Comparison of ENCODE assay signal across 16 mouse cellular contexts in the genomic region with DNA sequence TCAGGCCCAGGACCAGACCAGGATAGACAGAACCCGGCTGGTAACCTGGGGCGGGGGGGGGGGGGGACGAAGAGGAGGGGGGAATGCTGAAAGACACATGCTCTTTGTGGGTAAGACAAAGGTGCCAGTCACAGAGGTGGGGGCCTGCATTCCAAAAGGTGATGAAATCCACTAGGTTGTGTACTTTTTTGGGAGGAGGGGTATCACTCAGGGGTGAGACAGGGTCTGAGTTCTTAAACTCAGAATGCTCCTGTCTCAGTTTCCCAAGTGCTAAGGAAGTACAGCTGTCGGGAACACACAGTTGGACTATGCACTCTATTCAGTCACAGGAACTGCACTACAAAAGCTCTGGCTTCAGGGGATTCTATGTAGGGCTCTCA. TPM values are rescaled to one million over a fixed set of nuclear protein-coding genes. Genes with fewer than 3 reads are reported as not detected.
DNase-seq lines count a peak whose midpoint lies in the region; ATAC-seq lines count a peak whose summit lies in the region.
"Had no signal": no experiment of that assay in that cellular context is flagged by ENCODE, and none has a peak within 500 bp of the region (broad histone marks: within the 10 kb centered on the region; RNA-seq: fewer than 3 reads in every experiment).

No protein-coding gene starts in this region.

- peak overlapping the region; percentile 62 for H3K9ac ChIP-seq in heart, embryonic 12.5 days
- H3K9ac ChIP-seq in limb, embryonic 12.5 days (replicated peaks), result 0 out of 2 replicates have a peak overlapping the region, but pooled peaks have one; percentile 31
- peak overlapping the region; percentile 76 for H3K9ac ChIP-seq in heart, embryonic 16.5 days (ENCODE audit: low read length)
- no peak overlapping the region for H3K9ac ChIP-seq in liver, embryonic 13.5 days
- H3K9ac ChIP-seq: forebrain, embryonic 15.5 days; midbrain, embryonic 15.5 days had no signal

- H3K4me1 ChIP-seq in heart, embryonic 12.5 days (replicated peaks), result peaks cover 79% of the 10 kb centered on the region
- H3K4me1 ChIP-seq in limb, embryonic 12.5 days (replicated peaks), result peaks cover 42% of the 10 kb centered on the region
- peaks cover 57% of the 10 kb centered on the region for H3K4me1 ChIP-seq in limb, embryonic 10.5 days
- peaks cover 67% of the 10 kb centered on the region for H3K4me1 ChIP-seq in heart, embryonic 16.5 days (ENCODE audit: control insufficient read depth, insufficient read depth, low read length)
- peaks cover 67% of the 10 kb centered on the region for H3K4me1 ChIP-seq in liver, embryonic 13.5 days (replicated peaks)

- H3K27ac ChIP-seq in heart, embryonic 12.5 days (ENCODE audit: poor library complexity, severe bottlenecking), result peak overlapping the region; percentile 95
- peak overlapping the region; percentile 82 for H3K27ac ChIP-seq in limb, embryonic 12.5 days
- H3K27ac ChIP-seq in limb, embryonic 10.5 days, result no peak overlapping the region
- H3K27ac ChIP-seq in heart, embryonic 16.5 days (ENCODE audit: low read length), result peak overlapping the region; percentile 95
- H3K27ac ChIP-seq in liver, embryonic 13.5 days, result peak overlapping the region; percentile 29; the same call in 1 of the 2 replicates
- H3K27ac ChIP-seq: forebrain, embryonic 15.5 days; midbrain, embryonic 15.5 days had no signal

- peaks cover 22% of the 10 kb centered on the region for H3K36me3 ChIP-seq in heart, embryonic 12.5 days
- H3K36me3 ChIP-seq in limb, embryonic 12.5 days, result peaks cover 56% of the 10 kb centered on the region
- H3K36me3 ChIP-seq in limb, embryonic 10.5 days, result peaks cover 79% of the 10 kb centered on the region
- H3K36me3 ChIP-seq in heart, embryonic 16.5 days (ENCODE audit: control insufficient read depth, insufficient read depth), result peaks cover 10% of the 10 kb centered on the region
- H3K36me3 ChIP-seq in liver, embryonic 13.5 days, result peaks cover 40% of the 10 kb centered on the region

- H3K4me3 ChIP-seq in heart, embryonic 12.5 days, result 0 out of 2 replicates have a peak overlapping the region, but pooled peaks have one; percentile 4
- H3K4me3 ChIP-seq in limb, embryonic 12.5 days (replicated peaks), result no peak overlapping the region
- no peak overlapping the region for H3K4me3 ChIP-seq in limb, embryonic 10.5 days
- peak overlapping the region; percentile 38 for H3K4me3 ChIP-seq in heart, embryonic 16.5 days (ENCODE audit: low read length)
- H3K4me3 ChIP-seq in liver, embryonic 13.5 days (replicated peaks), result no peak overlapping the region
- H3K4me3 ChIP-seq: forebrain, embryonic 15.5 days; midbrain, embryonic 15.5 days had no signal

- no peaks in the 10 kb centered on the region for H3K27me3 ChIP-seq in heart, embryonic 12.5 days (replicated peaks)
- H3K27me3 ChIP-seq in limb, embryonic 12.5 days, result no peaks in the 10 kb centered on the region
- no peaks in the 10 kb centered on the region for H3K27me3 ChIP-seq in limb, embryonic 10.5 days (ENCODE audit: low read depth, poor library complexity, severe bottlenecking)
- no peaks in the 10 kb centered on the region for H3K27me3 ChIP-seq in heart, embryonic 16.5 days (ENCODE audit: control insufficient read depth, insufficient read depth, low read length)
- no peaks in the 10 kb centered on the region for H3K27me3 ChIP-seq in liver, embryonic 13.5 days
- H3K27me3 ChIP-seq: forebrain, embryonic 15.5 days; midbrain, embryonic 15.5 days had no signal

- peak overlapping the region; percentile 41 for H3K4me2 ChIP-seq in heart, embryonic 12.5 days
- H3K4me2 ChIP-seq in limb, embryonic 12.5 days, result 0 out of 2 replicates have a peak overlapping the region, but pooled peaks have one; percentile 17
- H3K4me2 ChIP-seq in heart, embryonic 16.5 days (ENCODE audit: low read depth, low read length), result peak overlapping the region; percentile 59
- H3K4me2 ChIP-seq in liver, embryonic 13.5 days, result no peak overlapping the region
- H3K4me2 ChIP-seq: forebrain, embryonic 15.5 days; midbrain, embryonic 15.5 days had no signal

- no peak for ATAC-seq in heart, embryonic 12.5 days (ENCODE audit: insufficient number of reproducible peaks, low FRiP score)
- no peak for ATAC-seq in limb, embryonic 12.5 days (ENCODE audit: insufficient number of reproducible peaks, insufficient read depth, low FRiP score, low TSS enrichment, low read depth)
- ATAC-seq in heart, embryonic 16.5 days (replicated peaks; ENCODE audit: extremely low read depth, insufficient read depth, low FRiP score), result no peak
- ATAC-seq in liver, embryonic 13.5 days (ENCODE audit: low read depth), result no peak
- ATAC-seq in megakaryocyte progenitor cell, adult 5-6 weeks (replicated peaks; ENCODE audit: poor library complexity), result no peak
- no peak for ATAC-seq in granulocyte monocyte progenitor cell, adult 5-6 weeks (replicated peaks; ENCODE audit: poor library complexity, severe bottlenecking)
- ATAC-seq: forebrain, embryonic 15.5 days had no signal

- 27% methylated on average over 2 of the region's 4 CpGs for WGBS in heart, embryonic 12.5 days
- 44% methylated on average over 2 of the region's 4 CpGs for WGBS in limb, embryonic 12.5 days
- WGBS in limb, embryonic 10.5 days, result 63% methylated on average over 4 of the region's 4 CpGs
- WGBS in heart, embryonic 16.5 days, result 38% methylated on average over 2 of the region's 4 CpGs
- 45% methylated on average over 3 of the region's 4 CpGs for WGBS in liver, embryonic 13.5 days (ENCODE audit: insufficient replicate concordance)

- DNase-seq in heart, postnatal 14 days, result no peak
- DNase-seq in limb, embryonic 10.5 days (ENCODE audit: low spot score), result no peak
- no peak for DNase-seq in liver, embryonic 13.5 days
- DNase-seq: embryo, embryonic 11 days; thymus, postnatal 25 days had no signal

- intact Hi-C loops in heart, postnatal 14 days (cut with DNase I), result no loop called here

- no peaks in the 10 kb centered on the region for H3K9me3 ChIP-seq in heart, embryonic 12.5 days (replicated peaks)
- H3K9me3 ChIP-seq in limb, embryonic 12.5 days, result no peaks in the 10 kb centered on the region
- no peaks in the 10 kb centered on the region for H3K9me3 ChIP-seq in limb, embryonic 10.5 days (replicated peaks)
- H3K9me3 ChIP-seq in heart, embryonic 16.5 days (replicated peaks; ENCODE audit: control insufficient read depth, low read length), result no peaks in the 10 kb centered on the region
- H3K9me3 ChIP-seq in liver, embryonic 13.5 days (replicated peaks), result no peaks in the 10 kb centered on the region
- H3K9me3 ChIP-seq: forebrain, embryonic 15.5 days; midbrain, embryonic 15.5 days had no signal

RNA-seq across cellular contexts. Expression of a gene that starts 10.0 kb away (rescaled TPM):
- polyA plus RNA-seq in heart, embryonic 12.5 days (2016; fragmentation: Nextera tagmentation; extraction: Ambion mirVana), result 547 and 555 TPM in 2 replicates
- total RNA-seq in heart, postnatal 14 days (2021), result 100 to 1,000 TPM; 675 to 683 TPM
- polyA plus RNA-seq in limb, embryonic 12.5 days (2016; fragmentation: Nextera tagmentation; extraction: Ambion mirVana), result 302 and 305 TPM in 2 replicates
- polyA plus RNA-seq in limb, embryonic 10.5 days (2016; fragmentation: Nextera tagmentation; extraction: Ambion mirVana), result 316 and 317 TPM in 2 replicates
- 612 and 678 TPM in 2 replicates for polyA plus RNA-seq in heart, embryonic 16.5 days (2015; fragmentation: Nextera tagmentation; extraction: Ambion mirVana)
- polyA plus RNA-seq in liver, embryonic 13.5 days (2015; fragmentation: Nextera tagmentation; extraction: Ambion mirVana), result 268 and 288 TPM in 2 replicates
- total RNA-seq in megakaryocyte progenitor cell, adult 5-6 weeks (2015), result 158 and 163 TPM in 2 replicates
- total RNA-seq in megakaryocyte progenitor cell, adult 5-6 weeks (2017), result 252 and 255 TPM in 2 replicates
- 187 and 191 TPM in 2 replicates for total RNA-seq in granulocyte monocyte progenitor cell, adult 5-6 weeks (2014; fragmentation: Nextera tagmentation)
- total RNA-seq in granulocyte monocyte progenitor cell, adult 5-6 weeks (2017), result 179 and 187 TPM in 2 replicates

RNA-seq across cellular contexts. Expression of a gene that starts 31.3 kb away (rescaled TPM):
- 445 and 456 TPM in 2 replicates for polyA plus RNA-seq in heart, embryonic 12.5 days (2016; fragmentation: Nextera tagmentation; extraction: Ambion mirVana)
- total RNA-seq in heart, postnatal 14 days (2021), result 100 to 1,000 TPM; 184 to 210 TPM
- polyA plus RNA-seq in limb, embryonic 12.5 days (2016; fragmentation: Nextera tagmentation; extraction: Ambion mirVana), result 577 and 580 TPM in 2 replicates
- 684 and 695 TPM in 2 replicates for polyA plus RNA-seq in limb, embryonic 10.5 days (2016; fragmentation: Nextera tagmentation; extraction: Ambion mirVana)
- polyA plus RNA-seq in heart, embryonic 16.5 days (2015; fragmentation: Nextera tagmentation; extraction: Ambion mirVana), result 372 and 402 TPM in 2 replicates
- 334 and 348 TPM in 2 replicates for polyA plus RNA-seq in liver, embryonic 13.5 days (2015; fragmentation: Nextera tagmentation; extraction: Ambion mirVana)
- 363 and 424 TPM in 2 replicates for total RNA-seq in megakaryocyte progenitor cell, adult 5-6 weeks (2015)
- 324 and 345 TPM in 2 replicates for total RNA-seq in megakaryocyte progenitor cell, adult 5-6 weeks (2017)
- 506 and 549 TPM in 2 replicates for total RNA-seq in granulocyte monocyte progenitor cell, adult 5-6 weeks (2014; fragmentation: Nextera tagmentation)
- total RNA-seq in granulocyte monocyte progenitor cell, adult 5-6 weeks (2017), result 230 and 343 TPM in 2 replicates

RNA-seq across cellular contexts. Expression of a gene that starts 31.5 kb away (rescaled TPM):
- 45.1 and 47.4 TPM in 2 replicates for polyA plus RNA-seq in heart, embryonic 12.5 days (2016; fragmentation: Nextera tagmentation; extraction: Ambion mirVana)
- total RNA-seq in heart, postnatal 14 days (2021), result 10 to 100 TPM; 13.9 to 18.2 TPM
- polyA plus RNA-seq in limb, embryonic 12.5 days (2016; fragmentation: Nextera tagmentation; extraction: Ambion mirVana), result 68.4 and 72.8 TPM in 2 replicates
- 78.0 and 89.8 TPM in 2 replicates for polyA plus RNA-seq in limb, embryonic 10.5 days (2016; fragmentation: Nextera tagmentation; extraction: Ambion mirVana)
- polyA plus RNA-seq in heart, embryonic 16.5 days (2015; fragmentation: Nextera tagmentation; extraction: Ambion mirVana), result 47.8 and 49.3 TPM in 2 replicates
- polyA plus RNA-seq in liver, embryonic 13.5 days (2015; fragmentation: Nextera tagmentation; extraction: Ambion mirVana), result 54.5 and 59.6 TPM in 2 replicates
- total RNA-seq in megakaryocyte progenitor cell, adult 5-6 weeks (2015), result 45.5 and 47.6 TPM in 2 replicates
- total RNA-seq in megakaryocyte progenitor cell, adult 5-6 weeks (2017), result 26.2 and 28.0 TPM in 2 replicates
- 25.7 and 31.0 TPM in 2 replicates for total RNA-seq in granulocyte monocyte progenitor cell, adult 5-6 weeks (2014; fragmentation: Nextera tagmentation)
- total RNA-seq in granulocyte monocyte progenitor cell, adult 5-6 weeks (2017), result 28.1 and 47.3 TPM in 2 replicates

RNA-seq across cellular contexts. Expression of a gene that starts 40.9 kb away (rescaled TPM):
- polyA plus RNA-seq in heart, embryonic 12.5 days (2016; fragmentation: Nextera tagmentation; extraction: Ambion mirVana), result not detected in 2 replicates
- not detected for total RNA-seq in heart, postnatal 14 days (2021)
- not detected in 2 replicates for polyA plus RNA-seq in limb, embryonic 12.5 days (2016; fragmentation: Nextera tagmentation; extraction: Ambion mirVana)
- not detected in 2 replicates for polyA plus RNA-seq in limb, embryonic 10.5 days (2016; fragmentation: Nextera tagmentation; extraction: Ambion mirVana)
- polyA plus RNA-seq in heart, embryonic 16.5 days (2015; fragmentation: Nextera tagmentation; extraction: Ambion mirVana), result not detected in 2 replicates
- polyA plus RNA-seq in liver, embryonic 13.5 days (2015; fragmentation: Nextera tagmentation; extraction: Ambion mirVana), result not detected in 2 replicates
- total RNA-seq in megakaryocyte progenitor cell, adult 5-6 weeks (2015), result not detected in 2 replicates
- not detected in 2 replicates for total RNA-seq in megakaryocyte progenitor cell, adult 5-6 weeks (2017)
- total RNA-seq in granulocyte monocyte progenitor cell, adult 5-6 weeks (2014; fragmentation: Nextera tagmentation), result not detected in 2 replicates
- not detected in 2 replicates for total RNA-seq in granulocyte monocyte progenitor cell, adult 5-6 weeks (2017)
- total RNA-seq: hematopoietic stem cell, adult 5-6 weeks; layer of hippocampus, postnatal 14 days; neutrophil, adult 5-6 weeks had no signal
- polyA plus RNA-seq: liver, embryonic 16.5 days; midbrain, embryonic 15.5 days had no signal

Comparison
In these comparisons a context has a peak if more than half of its experiments do, and no peak if none do; other contexts are left out.
1. H3K4me3 ChIP-seq: peak in heart, embryonic 12.5 days (single experiment) and heart, embryonic 16.5 days (single experiment); none in limb, embryonic 12.5 days (single experiment), limb, embryonic 10.5 days (single experiment) and liver, embryonic 13.5 days (single experiment).